Mouse (Mus musculus) liver, embryonic 16.5 days (tissue): ENCODE data around the gene Clp1. TPM values are rescaled to one million over a fixed set of nuclear protein-coding genes. Genes with fewer than 3 reads are reported as not detected.

ENCODE experiments used
- ATAC-seq: fragments of 200-750 bp; cut with Nextera tagmentation; 2 replicates; pipeline ENCODE4 v1.8.0; 2017; ENCODE audit warnings: low read depth, mild to moderate bottlenecking, moderate number of reproducible peaks, moderate library complexity
- H3K27ac ChIP-seq: fragments of 300-500 bp; sonication (generic); 2 replicates; pipeline ENCODE4 v1.5.1; 2014; ENCODE audit warnings: mild to moderate bottlenecking, low read length
- H3K27me3 ChIP-seq: fragments of 300-500 bp; sonication (generic); 2 replicates; pipeline ENCODE4 v1.6.1; 2014; ENCODE audit warnings: low read depth, low read length, mixed read lengths; ENCODE audit not compliant: control insufficient read depth, insufficient read depth
- H3K36me3 ChIP-seq: fragments of 300-500 bp; sonication (generic); 2 replicates; pipeline ENCODE4 v1.6.1; 2014; ENCODE audit warnings: mild to moderate bottlenecking; ENCODE audit not compliant: control insufficient read depth, insufficient read depth
- H3K4me1 ChIP-seq: fragments of 300-500 bp; sonication (generic); 2 replicates; pipeline ENCODE4 v1.6.1; 2014; ENCODE audit warnings: low read depth, low read length, mixed read lengths; ENCODE audit not compliant: control insufficient read depth
- H3K4me2 ChIP-seq: fragments of 300-500 bp; sonication (generic); 2 replicates; pipeline ENCODE4 v1.6.1; 2014; ENCODE audit warnings: low read depth, low read length, mixed read lengths
- H3K4me3 ChIP-seq: fragments of 300-500 bp; sonication (generic); 2 replicates; pipeline ENCODE4 v1.5.1; 2014; ENCODE audit warnings: low read depth, mild to moderate bottlenecking, low read length
- H3K9ac ChIP-seq: fragments of 300-500 bp; sonication (generic); 2 replicates; pipeline ENCODE4 v1.6.1; 2014; ENCODE audit warnings: low read depth, low read length
- H3K9me3 ChIP-seq: fragments of 300-500 bp; sonication (generic); replicated peaks from 2 replicates; pipeline ENCODE4 v1.6.1; 2016; ENCODE audit warnings: low read length; ENCODE audit not compliant: control insufficient read depth
- WGBS: fragments of 180-500 bp; shearing (Covaris S2); extraction: QIAGEN DNeasy Blood & Tissue Kit; methylation state at CpG from one replicate; pipeline ENCODE4 v1.1.7; 2014; ENCODE audit not compliant: insufficient replicate concordance; 5-methylcytosine and 5-hydroxymethylcytosine counted together
- polyA plus RNA-seq: library from polyadenylated mRNA; unstranded; fragments of >200 nt; fragmentation: Nextera tagmentation; extraction: Ambion mirVana; gene quantifications from 2 replicates; pipeline ENCODE4 v1.2.1, GENCODE M21; 2015

Clp1 gene
- polyA plus RNA-seq, 1 experiment from 2014 or later: 49.7 TPM

DNA sequence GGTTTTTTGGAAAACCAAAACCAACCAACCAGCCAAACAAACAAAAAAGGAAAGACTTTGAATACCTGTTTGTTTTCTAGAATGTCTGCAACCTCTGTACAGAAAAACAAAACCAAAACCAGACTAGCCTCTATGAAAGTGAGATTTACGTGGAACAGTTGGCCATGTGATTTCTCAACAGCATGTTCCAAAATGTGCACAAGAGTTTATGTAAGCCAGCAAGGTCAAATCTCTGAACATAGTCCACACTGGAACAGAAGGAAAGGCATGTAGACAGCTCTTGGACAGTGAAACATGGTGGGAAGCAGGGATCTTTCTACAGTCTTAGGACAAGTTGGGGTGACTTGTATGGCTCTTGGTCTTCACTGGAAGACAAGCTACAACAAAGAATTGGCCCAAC is 34.7 kb upstream of the Clp1 start:
- 40% methylated on average over 1 of the region's 1 CpGs for WGBS
- H3K36me3 ChIP-seq: no peaks in the 10 kb centered on the region
- H3K9ac ChIP-seq: no peak overlapping the region
- no peaks in the 10 kb centered on the region; the same call in 1 of the 2 replicates for H3K27me3 ChIP-seq
- H3K27ac ChIP-seq: peak overlapping the region; percentile 30; the same call in 1 of the 2 replicates
- no peak overlapping the region for H3K4me3 ChIP-seq
- peak; percentile 38; the same call in 1 of the 2 replicates for ATAC-seq
- no peaks in the 10 kb centered on the region for H3K9me3 ChIP-seq
- no peak overlapping the region for H3K4me2 ChIP-seq
- H3K4me1 ChIP-seq: no peaks in the 10 kb centered on the region; the same call in 1 of the 2 replicates

DNA sequence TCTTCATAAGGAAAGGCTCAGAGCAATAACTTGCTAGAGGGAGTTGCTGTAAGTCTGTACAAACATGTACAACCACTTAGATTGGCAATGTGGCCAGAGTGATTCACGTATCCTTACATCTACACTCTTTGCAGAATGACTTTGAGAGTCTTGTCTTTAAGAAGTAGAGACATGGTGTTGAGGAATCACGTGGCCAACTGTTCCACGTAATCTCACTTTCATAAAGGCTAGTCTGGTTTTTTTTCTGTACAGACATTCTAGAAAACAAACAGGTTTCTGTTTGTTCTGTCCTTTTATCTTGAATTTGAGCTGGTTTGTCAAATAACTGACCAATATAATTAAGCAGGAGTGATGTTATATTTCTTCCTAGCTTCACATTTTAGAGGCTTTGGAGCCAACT is 34.2 kb upstream of the Clp1 start:
- no peaks in the 10 kb centered on the region; the same call in 1 of the 2 replicates for H3K4me1 ChIP-seq
- no peak overlapping the region for H3K4me3 ChIP-seq
- no peak overlapping the region for H3K9ac ChIP-seq
- no peaks in the 10 kb centered on the region; the same call in 1 of the 2 replicates for H3K27me3 ChIP-seq
- ATAC-seq: no peak
- peak overlapping the region; percentile 15; the same call in 1 of the 2 replicates for H3K27ac ChIP-seq
- 58% methylated on average over 3 of the region's 3 CpGs for WGBS
- no peak overlapping the region for H3K4me2 ChIP-seq
- no peaks in the 10 kb centered on the region for H3K9me3 ChIP-seq
- H3K36me3 ChIP-seq: no peaks in the 10 kb centered on the region

DNA sequence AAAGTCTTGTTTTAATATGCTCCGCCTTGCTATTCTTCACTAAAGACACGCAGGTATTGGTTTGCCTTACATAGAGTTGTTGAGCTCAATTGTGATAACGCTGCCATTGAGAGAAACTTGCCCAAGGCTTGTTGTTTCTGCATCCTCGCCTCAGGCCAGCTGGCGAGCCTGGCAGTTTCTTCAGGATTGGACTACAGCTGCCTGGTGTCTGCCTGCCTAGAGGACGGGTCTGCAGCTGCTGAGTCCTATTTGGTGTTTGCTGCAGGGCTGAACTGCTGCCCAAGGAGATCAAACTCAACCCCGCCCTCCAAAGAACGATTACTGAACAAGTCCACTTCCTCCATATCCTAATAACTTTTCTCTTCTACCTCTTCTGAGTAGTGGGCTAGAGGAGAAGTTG is 33.6 kb upstream of the Clp1 start:
- Histone ChIP-seq H3K36me3 (no peaks in the 10 kb centered on the region), H3K9me3 (no peaks in the 10 kb centered on the region), H3K4me1 (no peaks in the 10 kb centered on the region; the same call in 1 of the 2 replicates), H3K4me2 (no peak overlapping the region), H3K9ac (no peak overlapping the region), H3K27me3 (no peaks in the 10 kb centered on the region; the same call in 1 of the 2 replicates), H3K4me3 (no peak overlapping the region), H3K27ac (no peak overlapping the region)
- WGBS: 61% methylated on average over 8 of the region's 8 CpGs
- ATAC-seq: no peak

DNA sequence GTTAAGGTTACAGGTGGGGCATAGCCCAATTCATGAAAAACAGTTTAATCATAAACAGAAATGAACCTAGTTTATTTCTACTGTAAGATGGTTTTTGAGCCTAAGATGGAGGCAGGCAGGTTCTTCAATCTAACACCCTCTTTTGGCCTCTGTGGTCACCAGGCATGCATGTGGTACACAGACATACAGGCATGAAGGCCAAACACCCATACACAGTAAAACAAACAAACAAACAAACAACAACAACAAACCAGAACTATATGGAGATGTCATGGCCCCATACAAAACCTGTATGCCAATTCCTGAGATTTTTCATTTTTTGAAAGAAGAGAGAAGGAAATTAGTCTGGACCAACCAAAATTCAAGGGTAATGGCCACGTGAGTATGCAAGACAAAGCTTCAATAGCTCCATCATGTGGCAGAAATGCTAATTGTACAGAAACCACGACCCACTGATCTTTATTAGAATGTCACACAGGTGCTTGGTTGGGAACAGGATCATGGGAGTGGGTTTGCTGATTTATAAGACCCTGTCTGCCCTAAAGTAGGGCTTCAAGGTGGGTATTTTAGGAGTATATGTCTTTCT is 31.5 kb upstream of the Clp1 start:
- H3K36me3 ChIP-seq: no peaks in the 10 kb centered on the region
- no peaks in the 10 kb centered on the region; the same call in 1 of the 2 replicates for H3K27me3 ChIP-seq
- H3K9ac ChIP-seq: no peak overlapping the region
- ATAC-seq: peak; percentile 31; the same call in 1 of the 2 replicates
- H3K9me3 ChIP-seq: no peaks in the 10 kb centered on the region
- H3K27ac ChIP-seq: no peak overlapping the region
- no peak overlapping the region for H3K4me3 ChIP-seq
- H3K4me2 ChIP-seq: no peak overlapping the region
- 0% methylated on average over 2 of the region's 2 CpGs for WGBS
- no peaks in the 10 kb centered on the region; the same call in 1 of the 2 replicates for H3K4me1 ChIP-seq

DNA sequence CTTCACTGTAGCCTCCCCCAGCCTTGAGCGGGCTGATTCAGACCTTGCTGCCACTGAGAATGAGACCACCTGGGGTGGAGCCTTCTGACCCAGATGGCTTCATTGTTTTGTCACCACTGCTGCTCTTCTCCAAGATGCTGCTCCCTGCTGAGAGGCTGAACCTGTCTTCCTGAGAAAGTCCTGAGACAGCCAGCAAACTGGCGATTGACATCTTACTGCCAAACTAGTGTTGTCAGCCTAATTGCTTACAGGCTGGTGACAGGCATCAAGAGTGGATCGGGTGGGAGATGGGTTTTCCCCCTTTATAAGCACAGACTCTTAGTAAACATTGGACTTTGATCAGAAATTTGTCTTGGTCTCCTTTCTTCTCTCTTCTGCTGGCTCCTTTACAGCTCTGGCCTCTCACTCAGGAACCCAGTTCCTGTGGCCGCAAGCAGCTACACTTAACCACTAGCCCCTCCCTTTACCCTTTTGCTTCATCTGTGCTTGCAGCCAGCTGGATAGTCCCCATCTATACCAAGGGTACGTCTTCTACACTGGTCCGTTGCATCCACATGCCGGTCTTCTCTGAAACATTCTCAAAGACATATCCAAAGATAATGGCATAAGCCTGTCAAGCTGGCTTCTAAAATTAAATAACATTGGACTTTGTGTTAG is 30.0 kb upstream of the Clp1 start:
- WGBS: 58% methylated on average over 7 of the region's 7 CpGs
- Histone ChIP-seq H3K9me3 (no peaks in the 10 kb centered on the region), H3K9ac (no peak overlapping the region), H3K4me3 (no peak overlapping the region), H3K27ac (0 out of 2 replicates have a peak overlapping the region, but pooled peaks have one; percentile 17), H3K4me2 (no peak overlapping the region), H3K4me1 (no peaks in the 10 kb centered on the region; the same call in 1 of the 2 replicates), H3K27me3 (no peaks in the 10 kb centered on the region; the same call in 1 of the 2 replicates), H3K36me3 (no peaks in the 10 kb centered on the region)
- ATAC-seq: no peak

DNA sequence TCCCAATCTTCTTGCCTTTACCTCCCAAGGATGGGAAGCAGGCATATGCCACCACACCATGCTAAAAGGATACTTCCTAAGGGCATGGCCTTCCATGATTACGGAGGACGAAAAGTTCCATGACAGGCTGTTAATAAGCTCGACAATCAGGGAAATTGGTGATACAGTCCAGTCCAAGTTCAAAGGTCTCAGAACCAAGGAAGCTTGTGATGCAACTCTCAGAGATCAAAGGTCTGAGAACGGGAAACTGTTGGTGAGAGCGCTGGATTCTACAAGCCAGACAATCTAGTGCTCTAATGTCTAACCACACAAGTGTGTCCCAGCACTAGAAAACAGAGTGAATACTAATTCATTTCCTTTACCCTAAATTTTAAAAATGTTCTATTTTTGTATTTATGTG is 29.1 kb upstream of the Clp1 start:
- peak; percentile 55; the same call in 1 of the 2 replicates for ATAC-seq
- Histone ChIP-seq H3K4me1 (no peaks in the 10 kb centered on the region; the same call in 1 of the 2 replicates), H3K27me3 (no peaks in the 10 kb centered on the region), H3K27ac (peak overlapping the region; percentile 30; the same call in 1 of the 2 replicates), H3K9me3 (no peaks in the 10 kb centered on the region), H3K9ac (no peak overlapping the region), H3K4me3 (no peak overlapping the region), H3K4me2 (no peak overlapping the region), H3K36me3 (no peaks in the 10 kb centered on the region)
- WGBS: 63% methylated on average over 5 of the region's 5 CpGs

DNA sequence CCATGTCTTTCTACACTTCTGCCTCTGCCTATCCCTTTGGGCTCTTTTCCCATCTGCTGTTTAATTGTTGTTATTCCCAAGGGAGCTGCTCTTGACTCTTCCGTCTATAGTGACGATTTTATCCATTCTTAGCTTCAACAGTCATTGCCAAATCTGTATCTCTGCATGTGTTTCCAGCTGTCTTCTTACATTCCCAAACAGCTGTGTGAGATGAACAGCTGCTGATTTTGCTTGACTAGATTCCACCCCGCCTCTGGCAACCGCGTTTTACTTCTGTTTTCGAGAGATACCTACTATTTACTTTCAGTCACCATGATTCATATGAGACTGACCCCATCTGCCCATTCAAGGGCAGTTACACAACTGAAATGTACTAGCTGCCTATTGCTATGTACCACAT is 23.0 kb upstream of the Clp1 start:
- H3K4me2 ChIP-seq: no peak overlapping the region

DNA sequence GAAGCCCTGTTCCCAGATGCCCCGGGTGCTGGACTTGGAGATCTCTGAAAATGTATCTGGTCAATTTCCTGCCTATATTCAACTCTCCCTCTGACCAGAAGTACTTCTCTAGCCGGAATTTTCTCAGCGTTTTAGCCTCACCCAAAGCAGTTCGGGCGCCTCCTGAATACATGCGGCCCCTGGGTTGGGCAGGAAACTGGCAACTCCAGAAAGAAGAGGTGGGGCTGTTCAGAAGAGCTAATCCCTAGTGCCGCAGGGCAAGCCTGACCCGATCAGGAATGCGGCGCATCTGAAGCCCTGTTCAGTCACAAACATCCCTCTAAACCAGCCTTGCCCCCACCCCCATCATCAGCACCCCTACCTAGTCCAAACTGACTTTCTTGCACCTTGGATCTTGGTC is 17.0 kb upstream of the Clp1 start:
- Histone ChIP-seq H3K36me3 (peaks cover 12% of the 10 kb centered on the region), H3K9ac (peak overlapping the region; percentile 72), H3K9me3 (no peaks in the 10 kb centered on the region), H3K4me3 (peak overlapping the region; percentile 66), H3K27ac (peak overlapping the region; percentile 68), H3K27me3 (peaks cover 31% of the 10 kb centered on the region), H3K4me1 (peaks cover 51% of the 10 kb centered on the region), H3K4me2 (peak overlapping the region; percentile 73)
- peak; percentile 5; the same call in 1 of the 2 replicates for ATAC-seq
- 8% methylated on average over 10 of the region's 10 CpGs for WGBS

More for the DNA sequence above, 23.0 kb upstream of the Clp1 start:
- Histone ChIP-seq H3K27ac (no peak overlapping the region), H3K4me3 (no peak overlapping the region), H3K4me1 (peaks cover 7% of the 10 kb centered on the region), H3K9me3 (no peaks in the 10 kb centered on the region), H3K27me3 (peaks cover 13% of the 10 kb centered on the region), H3K36me3 (no peaks in the 10 kb centered on the region), H3K9ac (no peak overlapping the region)
- 47% methylated on average over 6 of the region's 6 CpGs for WGBS
- ATAC-seq: no peak

DNA sequence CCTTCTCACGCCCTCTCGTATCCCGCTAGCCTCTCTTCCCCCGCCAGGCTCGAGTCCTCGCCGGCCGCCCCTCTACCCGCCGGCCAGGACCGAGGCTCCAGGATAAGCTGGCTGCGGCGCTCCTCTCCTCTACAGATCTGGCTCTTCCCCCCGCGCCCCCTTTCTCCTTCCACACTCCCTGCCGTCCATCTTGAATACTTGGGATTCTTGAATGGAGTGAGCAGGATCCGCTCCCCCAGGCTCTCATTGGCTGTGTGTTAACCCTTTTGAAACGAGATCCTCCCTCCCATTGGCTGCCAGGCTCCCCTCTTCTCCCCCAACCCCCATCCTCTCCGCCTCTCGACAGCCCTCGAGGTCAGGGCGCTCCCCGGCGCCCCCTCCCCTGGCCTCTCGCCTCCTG is 16.4 kb upstream of the Clp1 start, which contains the start of gene Gm19426:
TSS of gene Gm19426 (minus strand) at position 95 of the 400 bp plus-strand sequence.
- Histone ChIP-seq H3K27me3 (peaks cover 30% of the 10 kb centered on the region), H3K4me2 (peak within 1 kb of the TSS; percentile 73), H3K4me3 (peak within 1 kb of the TSS; percentile 66), H3K9me3 (no peaks in the 10 kb centered on the region), H3K4me1 (peaks cover 57% of the 10 kb centered on the region), H3K36me3 (peaks cover 18% of the 10 kb centered on the region), H3K9ac (peak within 1 kb of the TSS; percentile 72), H3K27ac (peak within 1 kb of the TSS; percentile 68)
- ATAC-seq: peak; percentile 76
- WGBS: under 1% methylated on average over 25 of the region's 25 CpGs
